ENCODE assay signal across 1 mouse cellular context in genomic region chr13:92357644-92358043, GRCm38 (mm10).
TF ChIP-seq lines count a peak whose summit lies in the region.

No protein-coding gene starts in this region.

TF ChIP-seq in CH12.LX, 34 proteins besides CTCF, POLR2A, EP300 and RAD21:
- TF ChIP-seq RCOR1 (conservative IDR thresholded peaks at IDR 0.05; ENCODE audit: low read depth, low read length) (no peak), CHD2 (IDR thresholded peaks at IDR 0.05; ENCODE audit: low read length) (no peak), USF1 (IDR thresholded peaks at IDR 0.05; ENCODE audit: low read depth, low read length) (no peak), SMC3 (IDR thresholded peaks at IDR 0.05; ENCODE audit: low read depth, low read length) (peak; percentile 20; the same call in 1 of the 2 replicates)
